Mouse (Mus musculus) left cerebral cortex, adult 2 months (tissue): ENCODE measurements around the gene Camkk1. TPM values are rescaled to one million over a fixed set of nuclear protein-coding genes. Genes with fewer than 3 reads are reported as not detected.

Experiments used
- DNase-seq, 2 experiments: peaks; one replicate each; pipeline ENCODE4 v3.0.0; 2021 to 2022; ENCODE audit warnings: low spot score in 2 of 2, mixed read lengths in 1 of 2; ENCODE audit errors: extremely low spot score in 1 of 2
- H3K27ac ChIP-seq: fragments of 200-600 bp; 2 replicates; pipeline ENCODE4 v1.8.1; 2022
- H3K4me3 ChIP-seq: fragments of 200-600 bp; 2 replicates; pipeline ENCODE4 v1.8.1; 2022
- CTCF ChIP-seq: fragments of 200-600 bp; IDR thresholded peaks from 2 replicates; pipeline ENCODE4 v1.8.1; 2022; ENCODE audit warnings: antibody characterized with exemption, mild to moderate bottlenecking, moderate library complexity
- intact Hi-C: fragments of 180-260 bp; cut with DNase I; formaldehyde crosslinking; loops from one replicate; pipeline ENCODE4 v1.15.1; 2025
- total RNA-seq, 2 experiments: library from RNA; stranded (reverse); gene quantifications; 2 replicates each; pipeline ENCODE4 v1.2.3; 2021

Gene Camkk1
- total RNA-seq, 2 experiments from 2014 or later = 118 to 126 TPM

DNA sequence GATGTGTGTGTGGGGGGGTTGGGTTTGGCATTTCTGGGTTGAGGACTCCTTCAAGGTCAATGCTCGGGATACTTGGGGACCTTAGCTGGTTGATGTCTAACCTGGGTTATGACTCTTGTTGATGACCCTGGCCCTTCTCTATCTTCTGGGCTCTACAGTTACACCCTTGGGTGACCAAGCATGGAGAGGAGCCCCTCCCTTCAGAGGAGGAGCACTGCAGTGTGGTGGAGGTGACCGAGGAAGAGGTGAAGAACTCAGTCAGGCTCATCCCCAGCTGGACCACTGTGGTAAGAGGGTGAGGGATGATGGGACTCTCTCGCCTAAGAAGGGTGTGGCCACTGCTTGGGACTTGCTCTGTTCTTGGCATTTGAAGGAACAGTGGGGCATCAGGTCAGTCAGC, 18.9 kb downstream of the Camkk1 start:
- intact Hi-C loops = no loop called here
- TF ChIP-seq CTCF = no peak
- Histone ChIP-seq H3K4me3 (no peak overlapping the region), H3K27ac (no peak overlapping the region)
- no peak for DNase-seq

DNA sequence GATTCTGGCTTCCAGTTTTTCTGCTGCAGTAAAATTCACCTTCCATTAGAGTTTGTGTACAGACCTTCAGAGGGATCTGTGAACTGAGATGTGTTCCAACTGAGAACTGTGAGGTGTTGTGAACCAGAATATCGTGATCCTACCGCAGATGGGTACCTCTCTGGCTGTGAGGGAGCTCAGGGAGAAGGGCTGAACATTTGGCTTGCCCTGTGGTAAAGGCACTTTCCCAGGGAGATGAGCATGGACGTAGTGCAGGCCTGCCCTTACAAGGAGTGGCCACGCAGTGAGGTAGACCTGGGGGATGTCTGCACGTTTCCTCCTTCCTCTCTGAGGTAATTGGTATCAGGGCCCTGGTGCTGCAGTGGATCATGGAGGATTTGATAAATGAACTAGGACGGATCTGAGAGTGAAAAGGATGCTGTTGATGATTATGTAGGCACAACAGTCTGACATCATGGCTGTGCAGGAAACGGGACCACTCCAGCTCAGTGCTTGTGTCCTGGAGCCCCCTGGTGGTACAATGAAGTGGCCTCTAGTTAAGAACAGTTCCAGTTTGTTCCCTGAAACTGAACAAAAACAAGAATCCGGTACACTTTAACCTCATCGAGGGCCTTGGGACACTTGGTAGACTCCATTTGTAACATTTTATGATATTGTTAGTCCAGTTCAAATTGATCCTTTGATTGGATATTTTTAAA, 20.4 kb downstream of the Camkk1 start:
- peak; percentile 78 for TF ChIP-seq CTCF
- intact Hi-C loops = loop anchor here (1.0 kb wide), 1 partner anchor 33 kb away; no protein-coding TSS in a partner anchor
- no peak overlapping the region for H3K4me3 ChIP-seq
- H3K27ac ChIP-seq = no peak overlapping the region
- peak in 1 of 2 experiments; percentile 48 for DNase-seq

DNA sequence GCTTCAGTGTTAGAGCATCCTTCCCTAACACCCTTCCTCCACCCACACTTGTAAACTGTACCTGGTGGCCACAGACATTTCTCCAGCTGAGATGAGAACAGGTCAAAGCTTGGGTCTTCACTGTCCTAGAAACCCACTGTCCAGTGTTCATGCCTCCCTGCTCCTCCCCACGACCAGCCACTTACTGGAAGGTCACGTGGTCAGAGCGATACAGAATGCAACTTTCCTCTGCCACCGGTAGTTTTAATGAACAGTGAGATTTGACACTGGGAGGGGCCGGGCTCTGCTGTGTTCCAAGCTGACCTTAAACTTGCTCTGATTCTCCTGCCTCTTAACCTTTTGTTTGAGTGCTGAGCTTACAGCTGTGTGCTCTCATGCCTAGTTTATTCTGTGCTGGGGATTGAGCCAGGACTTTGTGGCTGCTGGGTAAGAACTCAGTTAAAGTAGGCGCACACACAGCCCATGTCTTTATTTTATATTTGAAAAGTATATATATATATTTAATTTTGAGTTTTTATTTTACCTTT, 25.5 kb downstream of the Camkk1 start:
- intact Hi-C loops = loop anchor here (10.0 kb wide), 1 partner anchor 469 kb away; no protein-coding TSS in a partner anchor
- no peak for DNase-seq

DNA sequence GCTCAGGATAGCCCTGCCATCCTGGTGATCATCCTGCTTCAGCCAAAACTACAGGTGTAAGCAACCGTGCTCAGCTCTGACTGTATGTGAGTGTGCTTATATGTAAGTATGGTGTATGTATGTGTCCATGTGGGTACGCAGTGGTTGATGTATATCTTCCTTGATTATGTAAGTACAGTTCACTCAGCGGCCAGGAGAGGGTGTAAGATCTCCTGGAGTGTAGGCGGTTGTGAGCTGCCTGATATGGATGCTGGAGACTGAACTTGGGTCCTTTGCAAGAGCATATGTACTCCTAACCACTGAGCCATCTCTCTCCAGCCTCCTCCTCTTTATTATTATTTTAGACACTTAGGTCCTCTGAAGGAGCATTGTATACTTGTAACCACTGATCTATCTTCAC, 26.0 kb downstream of the Camkk1 start:
- TF ChIP-seq CTCF = no peak; the same call in none of the 2 replicates
- no peak overlapping the region for H3K4me3 ChIP-seq
- intact Hi-C loops = loop anchor here (5.0 to 10.0 kb wide), 2 partner anchors 117 to 470 kb away; no protein-coding TSS in a partner anchor
- H3K27ac ChIP-seq = no peak overlapping the region
- no peak for DNase-seq

More for the DNA sequence above, 25.5 kb downstream of the Camkk1 start:
- H3K4me3 ChIP-seq = no peak overlapping the region
- no peak overlapping the region for H3K27ac ChIP-seq
- no peak for TF ChIP-seq CTCF

DNA sequence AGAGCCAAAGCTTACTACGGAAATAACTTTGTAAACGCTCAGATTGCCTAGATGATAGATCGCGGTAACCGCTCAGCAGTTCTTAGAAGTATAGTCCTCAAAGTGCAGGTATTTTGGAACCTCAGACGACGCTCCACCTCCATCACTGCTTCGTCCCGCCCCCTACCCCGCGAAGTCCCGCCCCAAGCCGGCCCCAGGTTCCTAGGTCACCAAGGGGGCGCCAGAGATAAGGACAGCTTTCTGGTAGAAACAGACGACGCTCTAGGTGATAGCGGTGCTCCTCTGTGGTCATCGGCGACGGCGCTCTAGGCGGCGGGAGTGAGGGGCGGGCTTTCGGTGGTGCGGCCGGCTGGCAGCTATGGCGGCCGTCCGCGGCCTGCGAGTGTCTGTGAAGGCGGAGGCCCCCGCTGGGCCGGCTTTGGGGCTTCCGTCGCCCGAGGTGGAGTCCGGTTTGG, 28.8 kb downstream of the Camkk1 start, which contains the start of gene Ncbp3:
Ncbp3 (plus strand) TSS at position 242 of the 455 bp plus-strand sequence.
- peak within 1 kb of the TSS; percentile 98 for H3K27ac ChIP-seq
- TF ChIP-seq CTCF = peak; percentile 65
- intact Hi-C loops = loop anchor here (1.0 to 10.0 kb wide), 3 partner anchors 28 to 473 kb away; partner anchors contain the start of gene Camkk1
- DNase-seq = peak; percentile 92 to 95
- H3K4me3 ChIP-seq = peak within 1 kb of the TSS; percentile 90

DNA sequence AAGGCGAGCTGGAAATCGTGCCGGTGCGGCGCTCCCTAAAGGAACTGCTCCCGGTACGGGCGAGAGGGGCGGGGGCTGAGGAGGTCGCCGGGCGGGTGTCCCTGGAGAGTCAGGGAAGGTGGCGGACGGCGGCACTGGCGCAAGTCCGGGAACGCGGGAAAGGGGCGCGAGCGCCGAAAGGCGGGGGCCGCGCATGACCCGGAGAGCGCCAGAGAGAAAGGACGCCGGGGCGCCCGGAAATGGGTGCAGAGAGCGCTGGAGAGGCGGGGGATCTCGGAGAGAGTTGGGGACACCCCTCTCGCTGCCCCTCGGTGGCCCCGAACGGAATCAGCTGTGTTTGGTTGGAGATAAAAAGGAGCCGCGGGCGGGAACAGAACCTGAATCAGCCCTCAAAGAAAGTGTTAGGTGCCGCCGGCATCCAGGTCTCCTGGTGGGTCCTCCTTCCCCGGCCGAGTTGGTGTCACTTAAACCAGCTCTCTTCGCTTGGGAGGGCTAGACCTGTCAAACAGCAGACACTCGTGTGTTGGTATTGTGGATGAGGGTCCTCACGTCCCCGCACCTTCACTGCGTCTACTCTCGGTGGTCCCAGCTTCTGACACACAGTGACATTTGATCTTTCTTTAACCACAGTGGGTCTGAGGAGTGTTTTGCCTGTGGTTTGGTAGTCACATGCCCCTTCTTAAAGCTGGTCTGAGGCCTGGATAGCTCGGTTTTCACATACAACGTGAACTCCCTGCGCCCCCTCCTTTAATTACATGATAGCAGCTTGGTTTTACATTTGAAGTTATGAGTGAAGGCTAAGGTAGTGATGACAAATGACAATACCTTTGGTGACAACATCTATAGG, 29.4 kb downstream of the Camkk1 start:
- peak overlapping the region; percentile 98 for H3K27ac ChIP-seq
- TF ChIP-seq CTCF = no peak
- peak overlapping the region; percentile 90 for H3K4me3 ChIP-seq
- DNase-seq = no peak
- intact Hi-C loops = loop anchor here (2.0 to 10.0 kb wide), 3 partner anchors 41 to 473 kb away; no protein-coding TSS in a partner anchor

DNA sequence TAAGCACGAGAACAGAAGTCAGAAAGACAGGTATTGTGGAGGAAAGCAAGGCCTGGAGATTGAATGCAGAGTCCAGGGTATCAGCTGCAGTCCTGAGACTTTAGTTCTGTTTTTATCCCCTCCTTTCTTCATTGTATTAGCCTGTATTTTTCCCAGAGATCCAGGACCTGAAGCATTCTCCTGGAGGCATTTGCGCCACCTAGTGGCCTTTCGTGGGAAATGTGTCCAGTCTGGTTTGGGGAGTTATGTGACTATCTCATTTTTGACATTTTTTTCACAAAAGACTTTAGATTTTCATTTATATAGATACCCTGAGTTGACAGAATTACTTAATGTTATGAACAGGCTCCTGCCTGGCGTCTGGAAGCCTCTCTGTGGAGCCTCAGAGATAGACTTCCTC, 30.5 kb downstream of the Camkk1 start:
- peak; percentile 70 to 81 for DNase-seq
- Histone ChIP-seq H3K4me3 (peak overlapping the region; percentile 23; the same call in 1 of the 2 replicates), H3K27ac (no peak overlapping the region)
- intact Hi-C loops = loop anchor here (2.0 to 10.0 kb wide), 3 partner anchors 43 to 475 kb away; no protein-coding TSS in a partner anchor
- peak; percentile 97 for TF ChIP-seq CTCF

DNA sequence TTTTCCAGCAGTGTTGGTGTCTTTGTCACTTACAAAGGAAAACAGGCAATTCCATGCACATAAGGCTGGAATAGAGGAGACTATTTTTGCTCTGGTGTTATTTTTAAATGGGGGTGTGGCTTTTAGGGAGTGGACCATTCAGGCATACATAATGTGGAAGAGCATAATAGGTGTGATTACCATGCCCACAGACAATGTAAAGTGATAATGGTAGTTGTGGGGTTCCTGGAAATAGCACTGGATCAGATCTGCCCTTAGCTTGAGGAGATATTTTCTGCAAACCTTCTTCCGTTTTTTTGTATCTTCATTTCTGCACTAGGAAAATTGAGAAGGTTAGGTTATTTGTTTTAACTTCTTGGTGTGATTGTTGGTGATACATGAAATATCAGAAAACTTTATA, 34.0 kb downstream of the Camkk1 start:
- Histone ChIP-seq H3K4me3 (no peak overlapping the region), H3K27ac (no peak overlapping the region)
- intact Hi-C loops = no loop called here
- DNase-seq = no peak
- TF ChIP-seq CTCF = no peak

DNA sequence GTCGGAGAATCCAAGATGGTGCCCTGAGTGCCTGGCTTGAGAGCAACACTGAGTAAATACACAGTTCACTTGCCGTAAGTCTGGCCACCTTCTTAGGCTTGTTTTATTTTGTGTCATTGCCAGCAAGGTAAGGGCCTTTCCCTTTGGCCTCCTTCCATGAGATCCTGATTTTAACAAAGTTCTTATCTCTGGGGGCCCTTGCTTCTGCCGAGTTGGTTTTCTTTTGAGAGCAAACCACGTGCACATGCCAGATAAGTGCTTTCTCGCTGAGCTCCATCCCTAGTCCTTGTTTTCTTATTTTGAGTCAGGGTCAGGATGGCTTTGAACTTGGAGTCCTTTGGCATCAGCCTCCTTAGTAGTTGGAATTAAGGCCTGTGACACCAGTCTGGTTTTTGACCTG, 38.9 kb downstream of the Camkk1 start:
- intact Hi-C loops = no loop called here
- DNase-seq = no peak
- no peak for TF ChIP-seq CTCF
- H3K4me3 ChIP-seq = no peak overlapping the region
- no peak overlapping the region for H3K27ac ChIP-seq

DNA sequence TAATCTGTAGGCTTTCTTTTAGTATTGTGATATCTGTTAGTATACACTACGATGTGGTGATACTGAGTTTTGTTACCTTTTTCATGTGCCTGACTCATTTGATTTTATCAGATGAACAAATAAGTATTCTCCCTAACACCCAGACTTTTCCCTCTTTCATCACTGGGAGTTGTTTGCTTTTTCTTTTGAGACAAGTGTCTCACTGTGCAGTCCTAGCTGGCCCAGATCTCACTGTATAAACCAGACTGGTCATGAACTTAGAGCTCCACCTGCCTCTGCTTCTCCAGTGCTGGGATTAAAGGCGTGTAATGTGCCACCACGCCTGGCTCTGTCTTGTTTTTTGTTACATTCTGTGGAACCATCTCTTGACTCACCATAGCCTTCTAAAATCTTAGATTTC, 40.8 kb downstream of the Camkk1 start:
- no peak for DNase-seq
- no peak for TF ChIP-seq CTCF
- intact Hi-C loops = no loop called here
- Histone ChIP-seq H3K27ac (no peak overlapping the region), H3K4me3 (no peak overlapping the region)

DNA sequence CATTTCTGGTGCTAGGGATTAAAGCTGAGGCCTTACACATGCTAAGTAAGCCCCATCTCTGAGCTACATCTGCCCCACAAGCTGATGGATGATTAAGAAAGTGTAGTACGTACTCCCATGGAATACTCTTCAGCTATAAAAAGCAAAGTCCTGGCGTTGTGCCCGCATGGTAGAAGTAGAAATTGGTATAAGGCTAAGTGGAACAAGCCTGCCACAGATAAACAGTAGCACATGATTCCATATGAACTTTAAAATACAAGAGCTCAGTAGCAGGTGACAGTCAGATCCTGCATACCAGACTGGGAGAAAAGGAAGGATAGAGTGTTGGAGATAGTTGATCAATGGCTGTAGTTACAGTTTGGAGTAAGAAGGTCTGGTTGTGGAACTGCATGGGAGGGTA, 42.6 kb downstream of the Camkk1 start:
- H3K27ac ChIP-seq = no peak overlapping the region
- intact Hi-C loops = no loop called here
- no peak overlapping the region for H3K4me3 ChIP-seq
- TF ChIP-seq CTCF = no peak
- DNase-seq = no peak

DNA sequence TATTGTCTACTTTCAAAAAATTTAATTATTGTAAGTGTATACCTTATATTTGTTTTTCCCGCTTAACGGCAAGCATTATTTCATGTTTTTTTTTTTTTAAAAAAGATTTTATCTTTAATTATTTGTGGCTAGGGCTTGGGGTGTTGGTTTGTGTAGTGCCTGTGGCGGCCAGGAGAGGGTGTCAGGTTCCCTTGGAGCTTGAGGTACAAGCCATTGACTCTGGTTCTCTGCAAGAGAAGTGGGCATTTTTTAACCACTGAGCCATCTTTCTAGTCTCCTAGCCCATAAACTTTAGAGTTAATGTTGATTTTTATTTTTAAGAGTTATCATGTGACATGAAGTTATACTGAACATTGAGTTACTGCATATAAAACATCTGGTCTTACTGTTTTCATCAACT, 53.0 kb downstream of the Camkk1 start:
- Histone ChIP-seq H3K27ac (no peak overlapping the region), H3K4me3 (no peak overlapping the region)
- intact Hi-C loops = loop anchor here (5.0 kb wide), 1 partner anchor 1300 kb away; no protein-coding TSS in a partner anchor
- TF ChIP-seq CTCF = peak; percentile 75
- DNase-seq = peak in 1 of 2 experiments; percentile 55
